Mouse (Mus musculus) lung, postnatal 25 days (tissue): Measurements from ENCODE around the gene Adgrg5.
A peak's percentile ranks its signal among the peaks of the same experiment; 100 is the strongest.

Experiments used
- DNase-seq: peaks from one replicate; pipeline ENCODE4 v3.0.0; 2022; ENCODE audit warnings: low spot score

Gene Adgrg5

DNA sequence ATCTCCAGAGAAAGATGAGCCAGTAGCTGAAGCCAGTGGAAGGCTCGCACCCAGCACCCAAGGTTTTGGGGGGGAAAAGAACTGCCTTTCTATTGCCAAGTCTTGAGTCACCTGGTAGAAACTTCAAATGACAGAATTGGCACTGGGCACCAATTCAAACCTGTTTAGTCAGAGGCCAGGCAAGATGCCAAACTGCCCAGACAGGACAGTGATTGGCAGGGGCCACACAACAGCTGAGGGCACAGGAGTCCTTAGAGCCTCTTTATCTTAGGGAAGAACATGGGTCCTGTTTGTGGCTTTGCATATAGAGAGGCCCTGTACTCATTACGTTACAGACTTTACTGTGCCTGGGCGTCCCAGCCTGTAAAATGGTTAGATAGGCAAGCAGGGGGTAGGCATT is 44.1 kb downstream of the Adgrg5 start:
- peak; percentile 82 for DNase-seq

DNA sequence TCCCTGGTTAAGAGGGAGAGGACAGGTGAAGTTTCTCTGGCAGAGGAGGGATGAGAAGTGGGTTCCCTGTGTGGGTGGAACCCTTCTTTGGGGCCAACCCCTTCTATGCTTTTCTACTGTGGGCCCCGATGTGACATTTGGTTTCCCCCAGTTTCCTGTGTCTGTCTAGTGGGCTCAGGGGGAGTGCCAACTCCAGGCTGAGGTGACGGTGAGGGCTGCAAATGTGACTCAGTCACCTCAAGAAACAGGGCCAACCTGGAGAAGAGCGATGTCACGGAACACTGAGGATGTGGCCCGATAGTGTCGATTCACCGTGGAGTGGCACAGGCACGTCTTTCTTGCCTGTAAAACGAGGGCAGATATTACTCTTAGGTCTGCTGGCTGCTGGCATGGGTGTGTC is 49.8 kb downstream of the Adgrg5 start:
- DNase-seq, result no peak

DNA sequence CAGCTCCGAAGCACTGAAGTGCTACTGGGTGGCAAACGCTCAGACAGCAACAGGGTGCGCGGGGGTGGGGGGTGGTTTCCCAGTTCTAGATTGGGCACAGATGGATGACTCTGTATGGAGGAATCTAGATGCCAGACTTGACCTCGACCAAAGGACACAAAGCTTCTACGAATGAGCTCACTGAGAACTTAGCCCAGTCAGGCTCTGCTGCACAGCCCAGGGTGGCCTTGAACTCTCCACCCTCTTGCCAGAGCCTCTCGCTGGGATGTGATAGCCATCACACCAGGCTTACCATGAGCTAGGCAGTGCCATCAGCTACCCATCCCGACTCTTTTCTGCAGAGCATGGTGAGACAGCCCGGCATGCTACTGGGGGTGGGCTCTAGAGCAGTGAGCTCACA is 50.3 kb downstream of the Adgrg5 start:
- DNase-seq, result no peak

GRCm38 (mm10) chr8:94974467-94975165 is 51.1 kb downstream of the Adgrg5 start, which contains the start of gene Adgrg1:
Gene Adgrg1 (plus strand): TSS chr8:94974751.
- peak; percentile 68 for DNase-seq

DNA sequence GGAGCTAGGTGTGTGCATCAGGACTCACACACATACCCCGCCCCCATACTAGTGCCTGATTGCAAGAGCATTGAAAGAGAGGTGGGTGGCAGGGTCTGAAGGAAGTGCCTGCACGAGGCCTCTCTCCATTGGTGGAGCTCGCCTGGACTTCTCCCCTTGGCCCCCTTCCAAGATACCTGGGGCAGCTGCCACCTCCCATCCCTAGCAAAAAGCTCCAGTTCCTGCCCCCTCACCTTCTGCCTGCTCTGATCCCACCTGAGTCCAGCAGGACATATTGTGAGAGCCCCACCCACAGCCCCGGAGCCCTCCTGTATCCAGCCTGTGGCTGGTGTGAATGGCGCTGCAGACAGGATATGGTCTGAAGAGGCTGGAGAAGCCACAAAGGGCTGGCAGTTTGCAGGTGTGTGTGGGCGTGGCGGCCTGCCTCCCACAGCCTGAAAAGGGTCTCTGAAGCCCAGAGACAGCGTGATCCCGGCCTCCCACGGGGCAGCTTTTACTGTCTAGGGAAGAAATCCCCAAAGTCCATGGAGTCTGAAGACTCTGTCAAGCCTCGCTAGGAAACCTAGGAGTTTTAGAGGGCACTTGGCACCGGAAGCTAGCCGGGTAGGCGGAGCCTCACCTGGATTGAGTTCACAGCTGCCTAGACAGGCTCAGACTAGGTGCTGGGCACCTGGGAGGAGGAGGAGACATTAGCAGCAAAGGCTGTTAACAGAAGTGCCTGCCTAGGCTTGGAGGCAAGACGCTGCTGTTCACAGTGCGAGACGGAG is 53.3 kb downstream of the Adgrg5 start:
- DNase-seq, result peak; percentile 78

GRCm38 (mm10) chr8:94978131-94978530 is 54.6 kb downstream of the Adgrg5 start:
- no peak for DNase-seq

DNA sequence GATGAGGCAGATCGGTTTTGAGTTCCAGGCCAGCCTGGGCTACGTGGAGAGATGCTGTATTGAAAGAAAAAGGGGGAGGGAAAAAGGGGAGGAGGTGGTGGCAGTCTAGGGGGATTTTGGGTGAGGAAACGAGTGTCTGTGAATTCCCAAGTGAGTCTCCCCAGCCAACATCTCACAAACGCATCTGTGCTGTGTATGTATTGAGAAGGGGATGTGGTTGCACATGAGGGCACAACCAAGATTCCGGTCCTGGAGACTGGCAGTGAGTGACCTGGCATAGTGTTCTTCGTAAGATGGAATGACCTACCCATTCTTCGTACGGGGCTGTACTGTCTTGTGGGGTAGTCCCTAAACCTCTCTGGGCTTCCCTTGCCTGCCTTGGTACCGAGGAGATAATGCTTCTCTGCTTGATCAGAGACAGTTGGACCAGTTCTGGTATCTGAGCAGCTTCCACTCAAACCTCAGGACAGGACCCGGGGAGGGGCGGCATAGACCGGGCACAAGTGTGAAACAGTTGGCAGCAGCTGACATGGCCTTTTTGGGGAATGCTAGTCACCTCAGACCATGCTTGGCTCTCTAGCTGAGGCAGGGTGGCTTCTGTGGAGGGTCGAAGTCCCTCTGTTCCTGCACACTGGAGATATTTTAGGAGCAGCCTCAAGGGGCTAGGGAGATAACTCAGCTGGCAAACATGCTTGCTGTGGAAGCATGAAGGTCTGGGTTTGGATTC is 55.3 kb downstream of the Adgrg5 start:
- no peak for DNase-seq

DNA sequence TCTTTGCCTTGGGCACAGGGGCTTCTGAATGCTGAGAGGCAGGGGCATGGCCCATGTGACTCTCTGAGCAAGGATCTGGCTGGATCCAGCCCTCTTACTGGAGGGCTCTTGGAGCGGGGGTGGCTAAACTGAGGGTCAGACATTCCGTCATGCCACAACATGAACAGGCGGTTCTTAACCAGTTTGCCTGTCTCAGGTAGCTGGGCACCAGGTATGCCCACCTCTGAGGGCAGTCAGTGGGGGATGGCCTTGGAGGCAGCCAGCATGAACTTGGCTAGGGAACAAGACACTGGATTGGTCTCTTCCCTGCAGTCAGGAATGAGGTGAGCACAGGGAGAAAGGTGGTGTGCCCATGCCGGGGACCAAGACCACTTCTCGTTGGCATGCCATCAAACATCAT is 56.7 kb downstream of the Adgrg5 start:
- no peak for DNase-seq

GRCm38 (mm10) chr8:94980976-94981375 is 57.5 kb downstream of the Adgrg5 start:
- no peak for DNase-seq

DNA sequence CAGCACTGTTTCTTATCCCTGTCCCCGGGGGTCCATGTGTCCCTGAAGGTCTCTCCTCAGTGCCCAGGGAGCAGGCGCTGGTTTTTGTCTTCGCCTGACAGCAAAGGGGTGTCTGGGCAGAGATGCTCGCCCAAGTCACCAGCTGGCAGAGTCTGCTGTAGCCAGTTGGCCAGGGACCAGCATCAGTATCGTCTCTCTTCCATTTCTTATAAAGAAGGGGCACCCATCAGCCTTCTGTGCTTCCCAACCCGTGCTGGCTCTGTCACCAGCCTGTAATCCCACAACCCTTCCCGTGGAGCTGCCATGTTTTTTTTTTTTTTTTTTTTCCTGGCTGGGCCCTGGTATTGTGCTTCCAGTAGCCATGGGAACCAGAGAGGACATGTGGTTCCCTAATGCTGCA is 58.4 kb downstream of the Adgrg5 start:
- DNase-seq, result no peak

GRCm38 (mm10) chr8:94983146-94983545 is 59.7 kb downstream of the Adgrg5 start:
- DNase-seq, result no peak

GRCm38 (mm10) chr8:94983881-94984516 is 60.5 kb downstream of the Adgrg5 start:
- DNase-seq, result no peak

- no peak for DNase-seq
Measured at GRCm38 (mm10) chr8:94985023-94985422, 61.5 kb downstream of the Adgrg5 start.

GRCm38 (mm10) chr8:94986676-94987075 is 63.2 kb downstream of the Adgrg5 start:
- DNase-seq, result no peak

- no peak for DNase-seq
Measured at GRCm38 (mm10) chr8:94987553-94987952, 64.1 kb downstream of the Adgrg5 start.

DNA sequence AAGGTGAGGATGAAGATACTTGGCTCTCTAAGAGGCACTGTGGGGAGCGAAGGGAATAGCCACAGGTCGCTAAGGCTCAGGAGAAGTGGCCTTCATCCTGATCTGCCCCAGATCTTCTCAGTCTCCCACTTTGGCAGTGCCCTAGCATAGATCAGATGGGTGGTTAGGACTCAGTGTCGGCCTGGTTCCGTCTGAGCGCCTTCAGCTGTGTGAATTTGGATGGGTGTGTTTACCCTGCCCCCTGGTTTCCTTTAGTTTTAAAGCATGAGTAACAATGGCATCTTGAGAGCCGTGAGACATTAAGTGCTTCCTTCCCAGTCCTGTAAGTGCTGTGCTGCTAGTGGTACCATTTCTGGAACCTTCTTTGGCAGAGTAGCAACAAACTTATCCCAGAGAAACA is 65.1 kb downstream of the Adgrg5 start:
- DNase-seq, result no peak

DNA sequence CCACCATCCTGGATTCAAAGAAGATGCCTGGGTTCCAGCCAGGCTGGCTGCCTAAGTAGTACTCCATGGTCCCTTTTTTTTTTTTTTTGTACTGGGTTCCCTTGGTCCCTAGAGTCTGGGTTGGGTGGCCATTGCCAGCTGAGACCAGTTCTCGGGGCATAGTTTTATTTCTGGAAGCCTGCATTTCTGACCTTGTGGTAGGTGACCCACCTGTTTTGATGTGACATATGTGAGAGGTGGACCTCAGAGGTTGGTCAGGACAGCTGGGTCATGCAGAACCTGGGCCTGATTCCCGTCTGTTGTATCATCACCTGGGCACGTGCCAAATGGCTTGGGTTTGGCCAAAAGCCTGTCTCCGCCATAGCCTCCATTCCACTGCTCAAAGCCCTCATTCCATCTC is 66.2 kb downstream of the Adgrg5 start:
- DNase-seq, result no peak

- DNase-seq, result no peak
Measured at GRCm38 (mm10) chr8:94990598-94991453, 67.3 kb downstream of the Adgrg5 start.

DNA sequence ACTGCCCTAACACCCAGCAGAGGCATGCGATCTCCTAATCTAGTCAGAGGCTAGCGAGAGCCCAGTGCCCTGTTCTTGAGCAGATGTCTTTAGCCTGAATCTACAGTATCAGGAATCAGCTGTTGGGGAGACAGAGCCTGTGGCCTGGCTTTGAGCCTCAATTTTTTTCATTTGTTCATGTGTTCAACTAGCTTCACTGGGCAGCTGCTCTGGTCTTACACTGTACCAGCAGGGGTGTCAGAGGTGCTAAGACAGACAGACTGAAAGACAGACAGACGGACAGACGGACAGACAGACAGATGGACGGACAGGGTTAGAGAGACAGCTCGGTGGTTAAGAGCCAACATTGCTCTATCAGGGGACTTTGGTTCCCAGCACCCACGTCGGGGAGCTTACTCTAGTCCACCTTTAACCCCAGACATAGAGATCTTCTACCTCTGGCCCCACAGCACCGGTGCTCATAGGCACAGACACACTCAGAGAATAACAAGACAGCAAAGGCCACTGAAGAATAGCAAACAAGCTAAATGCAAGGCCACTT is 68.0 kb downstream of the Adgrg5 start:
- DNase-seq, result no peak

DNA sequence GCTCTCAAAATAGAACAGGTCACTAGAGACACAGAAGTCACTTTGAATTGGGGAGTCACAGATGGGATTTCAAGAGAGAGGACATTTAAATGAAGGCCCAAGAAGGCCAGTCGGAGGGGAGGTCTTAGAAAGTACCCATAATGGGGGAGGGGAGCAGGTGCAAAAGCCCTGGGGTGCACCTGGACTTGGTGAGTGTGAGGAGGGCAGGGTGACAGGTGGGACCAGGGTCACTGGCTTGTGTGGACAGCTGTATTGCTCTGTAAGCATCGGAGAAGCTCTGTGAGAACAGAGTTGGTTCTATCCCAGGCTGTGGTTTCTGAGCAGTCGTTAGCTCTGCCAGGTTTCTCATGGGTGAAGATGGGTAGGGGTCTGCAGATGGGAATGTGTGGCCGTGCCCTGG is 68.5 kb downstream of the Adgrg5 start:
- no peak for DNase-seq

DNA sequence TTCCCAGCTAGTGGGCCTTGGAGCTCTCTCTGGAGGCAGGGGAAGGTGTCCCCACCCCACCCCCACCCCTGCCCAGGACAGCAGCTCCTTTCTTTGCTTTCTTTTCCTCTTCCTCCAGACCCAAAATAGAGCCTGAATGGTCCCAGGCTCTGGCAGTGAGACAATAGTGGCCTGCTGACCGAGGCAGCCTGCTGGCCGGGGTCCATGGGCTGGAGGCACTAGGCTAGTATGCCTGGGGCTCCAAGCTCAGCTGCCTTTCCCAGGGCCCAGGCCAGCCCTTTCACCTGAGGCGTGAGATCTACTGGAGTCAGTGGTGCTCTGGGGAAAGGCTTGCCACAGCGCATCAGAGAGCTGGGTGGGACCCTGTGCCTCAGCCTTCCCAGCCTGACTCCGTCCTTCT is 69.0 kb downstream of the Adgrg5 start:
- peak; percentile 55 for DNase-seq
